Mouse (Mus musculus): ENCODE data around the gene Rreb1. TPM values are rescaled to one million over a fixed set of nuclear protein-coding genes. Genes with fewer than 3 reads are reported as not detected.
"Not testable (repeated sequence)": the region's sequence is repeated elsewhere in the genome, so short reads cannot be mapped to it uniquely, and the experiment has no call there.

Rreb1 gene
- total RNA-seq, 2 experiments from 2014 or later, result 1.8 to 26.4 TPM

- ATAC-seq (replicated peaks; ENCODE audit: low FRiP score, poor library complexity, severe bottlenecking), result peak; percentile 67
Measured at GRCm38 (mm10) chr13:37824956-37825645, 46.9 kb downstream of the Rreb1 start.

DNA sequence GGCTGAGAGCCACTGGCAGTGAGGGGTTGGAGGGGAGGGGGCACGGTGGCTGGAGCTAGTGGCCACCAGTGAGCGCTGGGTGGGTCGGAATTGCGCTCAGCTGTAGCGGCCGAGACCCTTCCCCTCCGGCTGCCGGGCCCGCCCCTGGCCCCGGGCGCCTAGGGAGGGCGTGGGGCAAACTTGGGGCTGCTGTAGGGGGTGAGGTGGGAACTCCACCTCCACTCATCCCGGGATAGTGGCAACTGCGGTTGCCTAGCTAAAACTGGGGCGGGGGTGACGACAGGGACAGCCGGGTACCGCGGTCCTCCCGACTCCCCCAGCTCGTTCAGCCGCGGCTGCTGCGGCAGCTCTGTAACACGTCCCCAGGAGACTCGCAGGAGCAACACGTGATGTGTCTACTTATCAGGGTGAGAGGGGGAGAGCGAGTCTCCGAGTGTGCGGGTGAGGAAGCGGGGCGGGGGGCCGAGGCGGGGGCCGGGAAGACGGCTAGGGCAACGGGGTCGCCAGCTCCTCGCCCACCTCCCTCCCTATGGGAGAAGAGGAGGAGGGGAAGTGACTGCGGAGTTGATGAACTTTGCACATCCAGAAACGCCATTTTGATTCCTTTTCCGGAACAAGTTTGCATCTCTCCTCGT is 47.6 kb downstream of the Rreb1 start:
- peak; percentile 69 for ATAC-seq (replicated peaks; ENCODE audit: low FRiP score, poor library complexity, severe bottlenecking)

GRCm38 (mm10) chr13:37826281-37826993 is 48.2 kb downstream of the Rreb1 start:
- peak; percentile 37 for ATAC-seq (replicated peaks; ENCODE audit: low FRiP score, poor library complexity, severe bottlenecking)

- no peak for ATAC-seq (replicated peaks; ENCODE audit: low FRiP score, poor library complexity, severe bottlenecking)
Measured at GRCm38 (mm10) chr13:37826994-37827262, 48.7 kb downstream of the Rreb1 start.

- no peak for ATAC-seq (replicated peaks; ENCODE audit: low FRiP score, poor library complexity, severe bottlenecking)
Measured at GRCm38 (mm10) chr13:37827263-37827995, 49.2 kb downstream of the Rreb1 start.

- ATAC-seq (replicated peaks; ENCODE audit: low FRiP score, poor library complexity, severe bottlenecking), result no peak
Measured at GRCm38 (mm10) chr13:37827996-37828579, 49.9 kb downstream of the Rreb1 start.

DNA sequence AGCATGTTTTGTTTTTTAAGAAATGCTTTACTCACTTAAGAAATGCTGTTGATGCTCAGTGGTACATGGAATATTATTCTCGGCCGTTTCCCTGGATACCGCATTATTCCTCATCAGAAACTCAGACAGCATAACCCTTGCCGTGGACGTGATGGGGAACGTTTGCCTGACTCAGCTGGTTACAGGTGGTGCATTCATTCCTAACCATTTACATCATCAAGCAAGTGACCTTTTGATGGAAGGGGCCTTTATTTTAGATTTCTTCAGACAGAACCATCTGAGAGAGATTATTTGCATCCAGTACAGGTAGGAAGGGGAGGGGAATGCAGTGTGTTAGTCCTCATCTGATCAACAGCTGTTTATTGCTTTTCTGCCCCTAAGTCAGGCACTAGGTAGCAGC is 50.7 kb downstream of the Rreb1 start:
- no peak for ATAC-seq (replicated peaks; ENCODE audit: low FRiP score, poor library complexity, severe bottlenecking)

GRCm38 (mm10) chr13:37830256-37830655 is 52.1 kb downstream of the Rreb1 start:
- ATAC-seq (replicated peaks; ENCODE audit: low FRiP score, poor library complexity, severe bottlenecking), result no peak

DNA sequence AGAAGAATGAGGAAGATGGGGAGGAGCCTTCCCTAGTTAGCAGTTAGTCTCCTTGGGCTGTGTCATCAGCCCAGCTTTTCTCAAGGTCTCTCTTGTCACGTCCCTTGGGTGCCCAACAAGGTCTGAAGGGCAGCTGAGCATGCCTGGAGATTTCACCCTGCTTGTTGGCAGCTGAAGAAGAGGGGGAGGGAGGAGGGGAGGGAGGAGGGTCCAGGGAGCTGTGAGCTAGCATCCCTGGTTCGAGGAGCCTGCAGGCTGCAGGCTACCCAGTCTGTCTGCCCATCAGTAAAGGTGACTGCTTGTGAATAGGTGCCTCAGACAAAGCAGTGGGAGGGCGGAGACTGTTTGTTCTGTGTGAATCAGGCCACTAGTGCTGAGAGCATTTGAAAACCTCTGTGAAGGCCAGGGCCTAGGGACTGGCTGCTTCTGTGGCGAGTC is 52.7 kb downstream of the Rreb1 start:
- no peak for ATAC-seq (replicated peaks; ENCODE audit: low FRiP score, poor library complexity, severe bottlenecking)

DNA sequence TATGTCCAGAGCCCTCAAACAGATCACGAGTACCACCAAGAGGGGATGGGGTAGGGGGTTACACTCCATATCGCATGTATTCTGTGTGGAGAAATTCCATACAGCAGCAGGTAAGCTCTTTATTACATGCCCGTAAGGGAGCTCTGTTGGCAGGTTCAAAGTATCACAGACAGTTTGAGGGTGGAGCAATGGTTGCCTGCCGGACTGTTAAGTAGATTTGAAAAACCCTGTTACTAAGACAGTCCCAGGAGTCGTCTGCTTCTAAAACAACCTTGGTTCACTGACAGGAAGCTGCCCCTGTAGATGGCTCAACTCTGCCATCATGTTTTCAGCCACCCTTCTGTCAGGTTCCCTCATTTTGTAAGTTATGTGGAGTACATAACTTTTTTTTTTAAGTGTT is 54.3 kb downstream of the Rreb1 start:
- ATAC-seq (replicated peaks; ENCODE audit: low FRiP score, poor library complexity, severe bottlenecking), result 0 out of 2 replicates have a peak, but pooled peaks have one; percentile 7

- no peak for ATAC-seq (replicated peaks; ENCODE audit: low FRiP score, poor library complexity, severe bottlenecking)
Measured at GRCm38 (mm10) chr13:37833500-37833899, 55.3 kb downstream of the Rreb1 start.

DNA sequence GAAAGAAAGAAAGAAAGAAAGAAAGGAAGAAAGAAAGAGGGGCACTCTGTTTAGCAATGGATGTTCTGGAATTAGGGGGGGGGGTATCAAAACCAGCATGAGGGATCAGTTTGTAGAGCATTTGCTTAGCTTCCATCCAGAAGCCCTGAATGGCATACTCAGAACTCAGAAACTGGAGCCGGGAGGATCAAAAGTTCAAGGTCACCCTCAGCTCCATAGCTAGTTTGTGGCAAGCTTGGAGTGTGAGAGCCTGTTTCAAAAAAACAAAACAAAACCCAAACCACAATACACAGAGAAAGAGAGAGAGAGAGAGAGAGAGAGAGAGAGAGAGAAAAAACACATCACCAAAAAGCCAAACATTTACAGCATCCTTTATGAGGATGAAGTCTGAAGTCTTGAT is 57.1 kb downstream of the Rreb1 start:
- ATAC-seq (replicated peaks; ENCODE audit: low FRiP score, poor library complexity, severe bottlenecking), result no peak

DNA sequence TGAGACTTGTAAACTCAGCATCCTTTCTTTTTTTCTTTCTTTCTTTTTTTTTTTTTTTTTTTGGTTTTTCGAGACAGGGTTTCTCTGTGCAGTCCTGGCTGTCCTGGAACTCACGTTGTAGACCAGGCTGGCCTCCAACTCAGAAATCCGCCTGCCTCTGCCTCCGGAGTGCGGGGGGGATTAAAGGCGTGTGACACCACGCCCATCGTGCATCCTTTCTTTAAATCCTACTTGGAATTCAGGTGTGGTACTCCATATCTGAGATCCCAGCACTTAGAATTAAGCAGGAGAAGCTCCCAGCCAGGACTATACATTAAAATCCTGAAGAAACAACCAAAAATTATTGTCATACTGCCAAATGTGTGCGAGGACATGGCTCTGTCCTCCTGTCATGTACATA is 57.6 kb downstream of the Rreb1 start:
- ATAC-seq (replicated peaks; ENCODE audit: low FRiP score, poor library complexity, severe bottlenecking), result not testable (repeated sequence)

- ATAC-seq (replicated peaks; ENCODE audit: low FRiP score, poor library complexity, severe bottlenecking), result no peak
Measured at GRCm38 (mm10) chr13:37837372-37837771, 59.2 kb downstream of the Rreb1 start.

DNA sequence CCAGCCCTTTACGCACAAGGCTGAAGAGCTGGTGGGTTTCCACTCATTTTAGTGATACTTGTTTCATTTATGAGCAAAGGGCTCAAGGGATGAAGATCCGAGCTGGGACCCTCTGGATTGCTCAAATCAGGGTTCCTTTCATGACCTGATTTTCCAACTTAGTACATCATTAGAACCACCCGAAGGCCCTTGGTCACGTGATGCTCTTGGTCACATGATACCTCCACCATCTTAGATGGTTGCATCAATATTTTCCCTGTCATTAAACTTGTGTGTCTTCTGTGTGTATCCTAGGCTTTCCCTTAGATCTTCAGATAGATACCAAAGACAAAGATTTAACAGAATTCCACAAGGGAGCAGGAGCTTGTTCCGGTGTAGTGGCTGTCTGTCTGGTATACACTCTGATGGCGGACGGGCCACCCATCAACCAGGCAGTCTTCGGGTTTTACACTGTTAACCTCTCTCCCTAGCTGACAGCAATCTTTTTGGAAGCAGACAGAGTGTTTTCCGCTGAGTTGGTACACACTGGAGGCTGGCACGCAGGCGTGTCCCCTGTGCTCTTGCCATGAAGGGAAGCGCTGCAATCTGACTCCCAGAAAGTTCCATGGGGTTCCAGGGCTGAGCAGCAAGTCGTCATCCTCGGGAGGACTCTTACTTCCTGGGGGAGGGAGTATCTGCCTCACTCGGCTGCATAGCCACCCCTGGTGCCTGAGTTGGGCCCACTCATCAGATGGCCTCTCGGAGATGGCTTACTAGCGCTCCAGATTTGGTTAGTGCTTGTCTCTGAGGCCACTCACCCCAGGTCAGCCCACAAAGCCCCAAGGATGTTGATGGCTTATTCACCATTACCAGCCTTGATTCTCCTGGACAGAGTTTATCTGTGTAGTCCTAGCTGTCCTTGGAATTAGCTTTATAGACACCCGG is 60.3 kb downstream of the Rreb1 start:
- ATAC-seq (replicated peaks; ENCODE audit: low FRiP score, poor library complexity, severe bottlenecking), result no peak

DNA sequence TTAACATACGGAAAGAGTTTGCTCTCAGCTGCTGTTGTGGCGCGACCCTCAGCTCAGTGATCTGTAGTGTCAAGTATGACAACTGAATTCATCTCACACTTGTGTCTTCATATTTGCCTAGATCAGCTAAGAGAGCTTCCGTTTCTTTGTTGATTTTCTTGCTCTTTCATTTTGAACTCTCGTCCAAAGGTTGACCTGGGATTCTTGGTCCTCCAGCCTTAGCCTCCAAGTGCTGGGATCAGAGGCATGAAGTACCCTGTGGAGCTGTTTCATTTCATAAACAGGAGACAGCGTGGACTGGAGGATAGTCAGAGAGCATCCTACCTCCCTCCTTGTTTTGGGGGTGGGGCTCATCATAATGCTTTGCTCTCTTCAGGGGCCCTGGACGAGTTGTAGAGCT is 65.0 kb downstream of the Rreb1 start:
- no peak for ATAC-seq (replicated peaks; ENCODE audit: low FRiP score, poor library complexity, severe bottlenecking)

DNA sequence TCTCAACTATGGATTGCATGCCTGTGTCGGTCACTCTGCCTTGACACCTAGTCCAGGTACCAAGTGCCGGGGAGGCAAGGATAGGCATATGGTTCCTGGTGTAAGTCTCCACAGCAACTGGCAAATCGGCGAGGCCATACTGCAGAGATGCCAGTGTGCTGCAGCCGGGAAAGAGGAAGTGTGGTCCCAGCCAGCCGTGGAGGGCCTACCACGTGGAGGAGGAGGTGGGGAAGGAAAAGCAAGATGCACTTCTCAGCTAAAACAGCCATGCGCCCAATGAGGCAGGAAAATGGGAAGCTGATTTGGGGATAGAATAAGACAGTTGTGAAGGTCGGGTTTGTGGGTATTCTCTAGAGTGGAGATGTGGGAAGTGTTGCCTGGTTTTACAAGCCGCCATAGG is 65.6 kb downstream of the Rreb1 start:
- no peak for ATAC-seq (replicated peaks; ENCODE audit: low FRiP score, poor library complexity, severe bottlenecking)

- ATAC-seq (replicated peaks; ENCODE audit: low FRiP score, poor library complexity, severe bottlenecking), result peak; percentile 64
Measured at GRCm38 (mm10) chr13:37845156-37845555, 67.0 kb downstream of the Rreb1 start.

- no peak for ATAC-seq (replicated peaks; ENCODE audit: low FRiP score, poor library complexity, severe bottlenecking)
Measured at GRCm38 (mm10) chr13:37845641-37846040, 67.4 kb downstream of the Rreb1 start.
